Mouse (Mus musculus) lung, adult 2 months (tissue): Measurements from ENCODE around the gene Gm5741. TPM values are rescaled to one million over a fixed set of nuclear protein-coding genes. Genes with fewer than 3 reads are reported as not detected.

Experiments
- DNase-seq: peaks from one replicate; pipeline ENCODE4 v3.0.0; 2022
- H3K4me1 ChIP-seq: fragments of 200-500 bp; 2 replicates; pipeline ENCODE4 v1.6.1; 2011; ENCODE audit warnings: low read length; ENCODE audit not compliant: control insufficient read depth, insufficient read depth
- H3K4me3 ChIP-seq: fragments of 200-500 bp; replicated peaks from 2 replicates; pipeline ENCODE3; 2011; ENCODE audit warnings: low read depth, mild to moderate bottlenecking, control low read depth, low read length; ENCODE audit errors: extremely low read depth
- CTCF ChIP-seq: fragments of 200-500 bp; IDR thresholded peaks from 2 replicates; pipeline ENCODE4 v1.5.1; 2011; ENCODE audit warnings: mild to moderate bottlenecking, low read length, control low read depth; ENCODE audit not compliant: insufficient read depth
- POLR2A ChIP-seq: fragments of 200-500 bp; IDR thresholded peaks from 2 replicates; pipeline ENCODE4 v1.6.1; 2011; ENCODE audit warnings: low read depth, mild to moderate bottlenecking, control low read depth, low read length, borderline replicate concordance; ENCODE audit errors: extremely low read depth
- WGBS: fragments of 180-500 bp; shearing (Covaris S2); methylation state at CpG from one replicate; pipeline ENCODE4 v1.1.7; 2018; 5-methylcytosine and 5-hydroxymethylcytosine counted together
- polyA plus RNA-seq: library from polyadenylated mRNA; depleted of rRNA; stranded (reverse); fragments of >200 nt; gene quantifications from 2 replicates; pipeline ENCODE4 v1.2.3, GENCODE M21; 2012; rRNA removed

Gene Gm5741
- not detected in 2 replicates for polyA plus RNA-seq

GRCm38 (mm10) chr8:85067982-85068381 is at the start of gene Gm5741:
TSS of gene Gm5741 (minus strand) at chr8:85067982.
- TF ChIP-seq CTCF, result no peak
- no peak for TF ChIP-seq POLR2A
- Histone ChIP-seq H3K4me1 (peaks cover 7% of the 10 kb centered on the region), H3K4me3 (no peak within 1 kb of the TSS)
- no peak for DNase-seq

DNA sequence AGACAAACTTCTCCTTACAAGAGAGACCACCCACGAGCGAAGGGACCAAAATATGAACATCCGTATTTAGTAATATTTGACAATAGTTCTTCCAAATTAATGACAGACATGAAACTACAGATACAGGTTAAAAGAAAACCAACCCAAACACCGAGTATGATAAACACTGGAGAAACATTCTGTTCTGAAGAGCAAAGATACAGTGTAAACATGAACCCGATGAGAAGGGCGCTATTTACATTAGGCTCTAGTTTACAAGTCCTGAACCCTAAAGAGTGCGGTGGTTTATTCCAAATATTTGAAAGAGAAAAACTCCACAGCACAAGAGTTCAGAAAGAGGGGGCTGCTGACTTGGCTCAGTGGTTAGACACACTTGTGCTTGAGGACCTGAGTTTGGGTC is 49.2 kb upstream of the Gm5741 start:
- no peak for TF ChIP-seq POLR2A
- no peak for TF ChIP-seq CTCF
- DNase-seq, result no peak
- WGBS, result 70% methylated on average over 7 of the region's 7 CpGs
- no peaks in the 10 kb centered on the region for H3K4me1 ChIP-seq
- no peak overlapping the region for H3K4me3 ChIP-seq

GRCm38 (mm10) chr8:85115501-85115900 is 47.7 kb upstream of the Gm5741 start:
- TF ChIP-seq CTCF (no peak), POLR2A (no peak)
- no peak overlapping the region for H3K4me3 ChIP-seq
- H3K4me1 ChIP-seq, result no peaks in the 10 kb centered on the region
- 74% methylated on average over 4 of the region's 4 CpGs for WGBS
- DNase-seq, result no peak

DNA sequence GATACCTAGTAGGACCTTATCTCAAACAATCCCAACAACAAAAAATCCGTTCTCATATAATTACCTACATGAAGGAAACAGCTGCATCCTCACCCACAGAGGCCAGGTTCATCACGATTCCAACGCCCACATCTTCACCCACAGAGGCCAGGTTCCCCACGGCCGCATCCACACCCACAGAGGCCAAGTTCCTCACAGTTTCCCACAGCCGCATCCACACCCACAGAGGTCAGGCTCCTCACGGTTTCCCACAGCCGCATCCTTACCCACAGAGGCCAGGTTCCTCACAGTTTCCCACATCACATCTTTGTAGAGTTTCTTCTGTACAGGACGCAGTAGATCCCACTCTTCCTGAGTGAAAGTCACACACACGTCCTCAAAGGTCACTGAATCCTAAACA is 45.5 kb upstream of the Gm5741 start:
- 88% methylated on average over 10 of the region's 10 CpGs for WGBS

DNA sequence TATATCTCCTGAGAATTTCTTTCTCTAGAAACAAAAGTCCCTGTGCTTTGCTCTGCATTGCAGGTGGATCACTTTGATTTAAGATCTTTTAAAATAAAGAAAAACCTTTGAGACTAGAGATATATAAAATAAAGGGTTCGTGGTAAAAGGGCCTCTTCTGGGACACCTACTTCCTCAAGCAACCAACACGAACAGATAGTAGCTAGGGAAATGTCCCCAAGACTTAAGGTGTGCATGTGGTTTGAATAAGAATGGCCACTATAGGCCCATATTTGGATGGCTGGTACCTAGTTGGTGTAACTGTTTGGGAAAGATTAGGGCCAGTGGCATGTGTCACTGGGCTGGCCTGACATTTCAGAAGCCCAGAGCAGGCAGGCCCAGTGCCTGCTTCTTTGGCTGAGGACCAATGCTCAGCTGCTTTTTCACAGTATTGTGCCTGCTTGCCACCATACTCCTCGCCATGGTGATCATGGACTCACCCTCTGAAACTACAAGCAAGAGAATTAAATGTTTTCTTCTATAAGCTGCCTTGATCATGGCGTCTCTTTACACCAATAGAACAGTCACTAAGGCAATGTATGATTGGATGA is 32.4 kb upstream of the Gm5741 start:
- no peak overlapping the region for H3K4me3 ChIP-seq
- WGBS, result 79% methylated on average over 4 of the region's 4 CpGs
- TF ChIP-seq POLR2A (no peak), CTCF (no peak)
- no peaks in the 10 kb centered on the region for H3K4me1 ChIP-seq
- DNase-seq, result no peak

More for the DNA sequence above, 45.5 kb upstream of the Gm5741 start:
- H3K4me3 ChIP-seq, result no peak overlapping the region
- no peak for DNase-seq
- TF ChIP-seq CTCF (no peak), POLR2A (no peak)
- H3K4me1 ChIP-seq, result no peaks in the 10 kb centered on the region

DNA sequence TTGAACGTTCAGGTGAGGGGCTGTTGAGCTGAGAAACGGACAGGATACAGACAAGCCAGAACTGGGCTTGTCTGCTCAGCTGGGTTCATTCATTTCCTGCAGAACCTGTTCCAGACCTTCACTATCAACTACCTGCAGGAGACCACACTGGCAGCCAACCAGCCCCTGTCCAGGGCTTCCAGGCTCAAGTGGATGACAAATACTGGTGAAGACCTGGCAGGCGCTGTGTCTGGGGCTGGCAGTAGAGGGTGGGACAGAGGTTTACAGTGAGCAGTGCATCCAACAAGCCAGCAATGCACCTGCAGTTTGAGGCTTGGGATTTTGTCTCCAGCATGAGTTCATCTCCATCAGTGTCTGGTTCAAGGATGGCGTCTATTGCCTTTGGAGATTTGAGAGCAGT is 29.1 kb upstream of the Gm5741 start:
- DNase-seq, result no peak
- no peak overlapping the region for H3K4me3 ChIP-seq
- 77% methylated on average over 4 of the region's 4 CpGs for WGBS
- H3K4me1 ChIP-seq, result no peaks in the 10 kb centered on the region
- TF ChIP-seq CTCF, result no peak
- TF ChIP-seq POLR2A, result no peak

DNA sequence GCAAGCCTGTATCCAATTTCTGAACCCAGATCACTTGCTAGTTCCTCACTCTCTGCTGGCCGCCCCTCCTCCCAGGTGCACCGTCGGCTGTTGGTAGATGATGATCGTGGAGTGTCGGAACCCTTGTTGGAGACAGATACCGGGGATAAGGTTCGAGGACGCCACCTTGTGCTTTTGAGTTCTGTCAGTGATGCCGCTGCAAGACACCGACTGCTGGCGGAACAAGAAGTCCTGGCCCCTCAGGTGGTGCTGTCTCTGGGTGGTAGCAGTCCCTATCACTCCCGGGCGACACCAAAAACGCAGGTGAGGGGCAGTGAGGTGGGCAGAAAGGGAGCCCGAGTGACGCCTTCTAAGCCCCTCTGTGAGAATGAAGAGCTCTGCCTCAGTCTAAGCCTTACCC is 28.4 kb upstream of the Gm5741 start:
- TF ChIP-seq POLR2A (no peak), CTCF (no peak)
- 90% methylated on average over 16 of the region's 16 CpGs for WGBS
- Histone ChIP-seq H3K4me1 (no peaks in the 10 kb centered on the region), H3K4me3 (no peak overlapping the region)
- no peak for DNase-seq

- no peaks in the 10 kb centered on the region for H3K4me1 ChIP-seq
- no peak for TF ChIP-seq POLR2A
- no peak for TF ChIP-seq CTCF
- WGBS, result 96% methylated on average over 7 of the region's 7 CpGs
Observed at GRCm38 (mm10) chr8:85095566-85095965, 27.8 kb upstream of the Gm5741 start.

GRCm38 (mm10) chr8:85095051-85095450 is 27.3 kb upstream of the Gm5741 start:
- no peak for DNase-seq
- Histone ChIP-seq H3K4me3 (no peak overlapping the region), H3K4me1 (no peaks in the 10 kb centered on the region)
- WGBS, result 90% methylated on average over 13 of the region's 13 CpGs
- no peak for TF ChIP-seq POLR2A
- TF ChIP-seq CTCF, result no peak

More at GRCm38 (mm10) chr8:85095566-85095965, 27.8 kb upstream of the Gm5741 start:
- DNase-seq, result no peak
- H3K4me3 ChIP-seq, result no peak overlapping the region

GRCm38 (mm10) chr8:85091526-85092090 is 23.8 kb upstream of the Gm5741 start:
- H3K4me1 ChIP-seq, result no peaks in the 10 kb centered on the region
- H3K4me3 ChIP-seq, result no peak overlapping the region
- TF ChIP-seq POLR2A (no peak), CTCF (no peak)
- 54% methylated on average over 21 of the region's 21 CpGs for WGBS
- no peak for DNase-seq

DNA sequence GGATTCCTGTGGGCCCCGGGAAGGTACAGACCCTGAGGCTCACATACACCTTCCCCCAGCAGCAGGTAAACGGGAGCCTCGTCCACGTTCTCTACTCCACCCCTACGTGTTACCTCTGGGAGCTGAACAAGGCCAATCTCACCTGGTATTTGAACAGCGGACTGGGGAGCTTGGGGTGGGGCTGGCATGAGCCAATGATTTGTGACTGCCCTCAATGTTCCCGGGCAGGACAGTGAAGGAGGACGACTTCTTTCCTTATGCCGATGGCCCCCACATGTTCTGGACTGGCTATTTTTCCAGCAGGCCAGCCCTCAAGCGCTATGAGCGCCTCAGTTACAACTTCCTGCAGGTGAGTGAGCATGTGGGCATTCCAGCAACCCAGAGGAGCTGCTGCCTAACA is 23.1 kb upstream of the Gm5741 start:
- DNase-seq, result no peak
- no peaks in the 10 kb centered on the region for H3K4me1 ChIP-seq
- H3K4me3 ChIP-seq, result no peak overlapping the region
- 85% methylated on average over 11 of the region's 11 CpGs for WGBS
- TF ChIP-seq POLR2A, result no peak
- TF ChIP-seq CTCF, result no peak
